Mouse (Mus musculus) heart, postnatal 25 days (tissue): ENCODE measurements around the gene Prmt7. TPM values are rescaled to one million over a fixed set of nuclear protein-coding genes. Genes with fewer than 3 reads are reported as not detected.

Experiments
- DNase-seq: peaks from one replicate; pipeline ENCODE4 v3.0.0; 2022; ENCODE audit warnings: low spot score
- intact Hi-C: fragments of 180-260 bp; cut with DNase I; formaldehyde crosslinking; loops from one replicate; pipeline ENCODE4 v1.15.1; 2025
- total RNA-seq, 2 experiments: library from RNA; stranded (reverse); gene quantifications; 2 replicates each; pipeline ENCODE4 v1.2.3; 2021

The Prmt7 gene
- total RNA-seq, 2 experiments from 2014 or later = 23.1 to 25.8 TPM

DNA sequence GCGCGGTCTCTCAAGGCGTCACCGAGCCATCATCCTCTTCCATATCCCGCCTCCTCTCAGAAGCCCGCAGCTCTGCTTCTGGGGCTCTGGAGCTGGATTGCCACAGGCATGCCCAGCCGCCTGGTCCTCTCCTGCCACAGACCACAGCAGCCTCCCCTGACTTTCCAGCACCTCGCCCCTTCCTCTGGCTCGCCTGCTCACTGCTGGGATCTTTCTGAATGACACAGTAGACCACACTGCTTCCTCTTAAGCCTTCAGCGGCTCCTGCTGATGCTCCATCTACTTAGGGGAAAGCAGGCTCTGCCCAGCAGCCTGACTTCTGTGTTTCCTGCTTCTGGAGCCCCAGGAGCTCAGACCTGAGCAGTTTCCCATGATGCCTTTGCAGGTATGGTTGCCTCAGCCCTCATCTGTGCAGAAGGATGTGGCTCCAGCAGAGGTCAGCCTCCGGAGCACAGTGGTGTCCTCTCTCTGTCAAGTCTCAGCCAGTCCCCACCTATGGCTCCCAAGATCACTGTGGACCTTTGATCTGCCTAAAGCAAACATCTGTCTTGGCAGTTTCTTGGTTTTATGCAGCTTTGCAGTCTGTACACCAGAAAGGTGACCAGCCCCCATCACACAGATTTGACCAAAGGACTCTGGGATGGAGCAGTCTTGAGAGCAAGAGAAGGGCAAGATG is 67.8 kb downstream of the Prmt7 start:
- DNase-seq = no peak
- intact Hi-C loops = no loop called here

GRCm38 (mm10) chr8:106280154-106280553 is 69.4 kb downstream of the Prmt7 start:
- no peak for DNase-seq
- intact Hi-C loops = no loop called here

DNA sequence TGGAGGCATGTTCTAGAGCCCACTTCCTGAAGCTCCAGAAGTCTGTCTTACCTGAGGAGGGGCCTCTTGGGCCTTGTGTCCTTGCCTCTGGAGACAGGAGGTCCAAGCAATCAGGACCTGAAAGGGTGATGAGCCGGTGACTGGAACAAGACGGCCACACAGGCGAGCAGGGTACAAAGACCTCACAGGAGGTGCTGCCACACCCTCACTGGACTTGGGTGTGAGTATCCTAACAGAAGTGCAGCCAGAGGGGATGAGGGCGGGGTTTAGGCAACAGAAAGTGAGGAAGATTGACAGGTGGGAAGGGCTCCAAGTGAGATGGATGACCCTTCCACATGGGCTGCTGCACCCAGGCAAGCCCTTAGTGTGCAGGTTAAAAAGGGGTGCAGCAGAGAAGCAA is 70.1 kb downstream of the Prmt7 start:
- no peak for DNase-seq
- intact Hi-C loops = no loop called here

DNA sequence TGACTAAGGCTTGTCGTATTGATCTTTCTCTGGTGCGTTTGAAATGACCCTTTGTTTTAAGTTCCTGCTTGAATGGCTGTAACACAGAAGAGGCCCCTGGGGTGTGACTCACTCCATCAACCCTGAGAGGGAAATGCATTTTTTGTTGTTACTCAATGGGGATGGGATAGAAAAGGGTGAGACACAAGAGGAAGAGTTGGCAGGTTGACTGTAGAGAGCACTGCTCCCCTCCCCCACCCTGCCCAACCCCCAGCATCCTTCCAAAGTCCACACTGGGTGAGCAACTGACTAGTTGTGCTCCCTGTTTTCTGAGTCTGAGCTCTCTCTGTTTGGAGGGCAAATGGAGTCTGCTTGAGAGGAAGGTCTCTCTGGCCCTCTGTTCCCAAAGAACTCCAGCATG is 76.7 kb downstream of the Prmt7 start:
- intact Hi-C loops = no loop called here

GRCm38 (mm10) chr8:106288732-106289131 is 78.0 kb downstream of the Prmt7 start:
- intact Hi-C loops = no loop called here
- no peak for DNase-seq

More for the DNA sequence above, 76.7 kb downstream of the Prmt7 start:
- DNase-seq = no peak

- no peak for DNase-seq
- intact Hi-C loops = no loop called here
Measured at GRCm38 (mm10) chr8:106289464-106289863, 78.7 kb downstream of the Prmt7 start.

DNA sequence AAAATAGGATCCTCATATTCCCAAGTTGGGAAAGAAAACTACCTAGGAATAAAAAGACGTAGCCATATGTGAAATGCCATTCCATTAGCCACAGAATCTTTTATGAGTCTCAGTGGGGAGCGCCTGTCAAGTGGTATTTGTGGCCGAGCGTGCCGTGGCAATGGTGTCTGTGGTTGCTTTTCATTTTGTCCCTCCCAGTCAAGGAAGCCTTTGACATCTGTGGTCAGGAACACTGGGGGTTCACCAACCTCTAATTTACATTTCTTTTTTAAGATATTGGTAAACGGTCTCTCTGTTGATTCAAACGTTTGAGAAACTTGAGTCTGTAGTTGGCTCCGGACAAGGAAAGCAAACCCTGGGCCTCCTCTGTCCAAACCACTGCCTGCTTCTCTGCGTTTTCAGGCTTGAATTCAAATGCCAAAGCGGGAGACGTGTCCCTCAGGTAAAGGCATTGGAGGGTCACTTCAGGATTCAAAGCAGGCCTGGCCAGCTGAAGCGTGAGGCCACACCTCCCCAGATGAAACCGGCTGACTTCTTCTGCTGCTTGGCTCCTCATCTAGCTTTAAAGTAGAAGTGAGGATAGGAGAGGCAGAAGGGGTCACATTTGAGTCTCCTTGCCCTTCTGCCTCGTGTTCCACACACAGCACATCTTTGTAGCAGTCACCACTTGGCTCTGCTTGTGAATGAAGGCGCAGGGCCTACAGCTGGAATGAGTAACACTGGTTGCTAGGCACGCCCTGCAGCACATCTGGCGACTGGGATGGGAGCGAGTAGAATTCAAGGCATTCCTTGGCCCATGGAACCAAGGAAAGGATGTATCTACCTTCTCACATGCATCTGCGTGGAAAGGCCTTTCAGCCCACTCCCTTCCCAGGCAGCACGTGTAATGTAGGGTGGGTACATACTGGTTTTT is 82.0 kb downstream of the Prmt7 start:
- DNase-seq = no peak

GRCm38 (mm10) chr8:106298261-106298660 is 87.5 kb downstream of the Prmt7 start:
- intact Hi-C loops = no loop called here
- peak; percentile 61 for DNase-seq

More for the DNA sequence above, 82.0 kb downstream of the Prmt7 start:
- intact Hi-C loops = no loop called here

GRCm38 (mm10) chr8:106298846-106299245 is 88.1 kb downstream of the Prmt7 start:
- DNase-seq = no peak
- intact Hi-C loops = no loop called here

- DNase-seq = no peak
- intact Hi-C loops = no loop called here
Measured at GRCm38 (mm10) chr8:106299686-106300085, 89.0 kb downstream of the Prmt7 start.

DNA sequence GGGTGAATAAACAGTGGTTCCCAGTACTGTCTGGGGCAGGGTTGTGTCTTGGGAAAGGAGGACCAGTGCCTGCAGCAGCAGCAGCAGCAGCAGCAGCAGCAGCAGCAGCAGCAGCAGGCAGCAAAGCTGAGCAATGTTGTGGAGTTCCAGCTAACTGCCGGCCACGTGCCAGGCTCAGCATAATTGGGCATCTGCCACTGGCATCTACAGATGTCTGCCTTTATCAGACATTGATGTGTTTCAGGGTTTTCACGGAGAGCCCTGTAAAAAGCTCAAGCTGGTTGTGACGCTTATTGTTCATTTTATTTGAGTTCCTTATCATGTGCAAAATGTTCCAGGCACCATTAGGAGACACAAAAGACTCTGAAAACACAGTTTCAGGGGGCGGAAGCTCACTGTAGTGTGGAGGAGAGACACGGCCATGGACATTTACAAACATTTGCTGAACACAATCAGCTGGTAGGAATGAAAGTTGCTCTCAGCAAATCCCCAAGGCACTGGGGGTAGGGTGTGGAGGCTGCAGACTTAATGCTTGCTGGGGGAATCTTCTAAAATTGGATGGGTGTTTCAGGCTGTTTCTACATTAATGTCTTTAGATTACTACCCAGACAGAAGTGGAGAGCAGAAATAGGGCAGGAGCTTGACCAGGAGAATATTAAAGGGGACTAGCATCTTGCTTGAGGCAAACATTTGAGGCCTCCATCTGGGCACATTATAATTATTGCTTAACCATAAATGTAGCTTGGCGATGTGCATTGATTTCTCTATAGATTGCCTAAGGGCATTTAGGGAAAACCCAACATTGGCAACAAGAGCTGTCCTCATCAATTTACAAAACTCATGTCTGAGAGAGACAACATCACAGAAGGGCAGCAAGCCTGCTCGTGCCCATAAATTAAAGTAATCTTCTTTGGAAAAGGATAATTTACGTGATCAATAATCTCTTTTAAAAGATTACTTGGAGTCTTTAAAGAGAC is 90.3 kb downstream of the Prmt7 start:
- DNase-seq = no peak
- intact Hi-C loops = no loop called here

Other genes starting within 250 kb of the Prmt7 start
- 10 to 100 TPM; 39.4 to 48.7 TPM for gene Slc12a4, start 244.8 kb upstream of the Prmt7 start, total RNA-seq
- gene Dpep3, start 231.5 kb upstream of the Prmt7 start, total RNA-seq = not detected
- 1 to 10 TPM; 8.8 to 8.9 TPM for gene Dus2, start 219.6 kb upstream of the Prmt7 start, total RNA-seq
- gene Dpep2nb, start 205.0 kb upstream of the Prmt7 start, total RNA-seq = not detected
- gene Ddx28, start 199.1 kb upstream of the Prmt7 start, total RNA-seq = 10 to 100 TPM; 10.1 to 10.3 TPM
- 10 to 100 TPM; 19.3 to 21.7 TPM for gene Nfatc3, start 152.1 kb upstream of the Prmt7 start, total RNA-seq
- gene Esrp2, start 74.0 kb upstream of the Prmt7 start, total RNA-seq = under 1 TPM; 0.53 to 0.60 TPM
- 1 to 10 TPM; 7.8 to 8.7 TPM for gene Pla2g15, start 60.5 kb upstream of the Prmt7 start, total RNA-seq
- gene Slc7a6, start 42.1 kb upstream of the Prmt7 start, total RNA-seq = 10 to 100 TPM; 12.0 to 12.2 TPM
- gene Slc7a6os, start within 50 bp of the Prmt7 start, total RNA-seq = 10 to 100 TPM in 1 of 2 experiments, 1 to 10 TPM in 1; 9.6 to 10.9 TPM
- gene Smpd3, start 127.1 kb downstream of the Prmt7 start, total RNA-seq = 1 to 10 TPM; 3.6 to 4.9 TPM
- 1 to 10 TPM; 3.0 to 3.7 TPM for gene Zfp90, start 204.4 kb downstream of the Prmt7 start, total RNA-seq